Mouse (Mus musculus) embryonic fibroblast, embryonic 13.5 days (primary cell): Measurements from ENCODE around the gene Gm45021. TPM values are rescaled to one million over a fixed set of nuclear protein-coding genes. Genes with fewer than 3 reads are reported as not detected.
"Not testable (repeated sequence)": the region's sequence is repeated elsewhere in the genome, so short reads cannot be mapped to it uniquely, and the experiment has no call there.

Source experiments
- H3K27ac ChIP-seq: 2 replicates; pipeline ENCODE4 v1.5.1; 2012; ENCODE audit warnings: low read length, control low read depth, inconsistent platforms; ENCODE audit not compliant: insufficient read depth
- H3K4me1 ChIP-seq: 2 replicates; pipeline ENCODE4 v1.6.1; 2011; ENCODE audit warnings: low read length; ENCODE audit not compliant: control insufficient read depth, insufficient read depth
- H3K4me3 ChIP-seq: 2 replicates; pipeline ENCODE4 v1.5.1; 2011; ENCODE audit warnings: mild to moderate bottlenecking, control low read depth, low read length; ENCODE audit not compliant: insufficient read depth
- CTCF ChIP-seq: IDR thresholded peaks from 2 replicates; pipeline ENCODE4 v1.5.1; 2011; ENCODE audit warnings: mild to moderate bottlenecking, control low read depth, low read length, moderate library complexity, borderline replicate concordance; ENCODE audit not compliant: insufficient read depth
- POLR2A ChIP-seq: IDR thresholded peaks from 2 replicates; pipeline ENCODE4 v1.6.1; 2011; ENCODE audit warnings: low read depth, mild to moderate bottlenecking, control low read depth, low read length, moderate library complexity
- polyA plus RNA-seq: library from polyadenylated mRNA; stranded (reverse); fragments of >200 nt; gene quantifications from 2 replicates; pipeline ENCODE4 v1.2.4, GENCODE M21; 2011; ENCODE audit warnings: low read depth; ENCODE audit not compliant: missing spikeins, insufficient read length

Gm45021 gene
- polyA plus RNA-seq, 1 experiment, result not detected

GRCm38 (mm10) chr6:48610657-48611056 lies 21.2 kb downstream of the Gm45021 start:
- no peaks in the 10 kb centered on the region for H3K4me1 ChIP-seq

GRCm38 (mm10) chr6:48613464-48613863 lies 24.1 kb downstream of the Gm45021 start:
- TF ChIP-seq CTCF (no peak), POLR2A (no peak)
- no peak overlapping the region for H3K4me3 ChIP-seq
- no peaks in the 10 kb centered on the region for H3K4me1 ChIP-seq
- H3K27ac ChIP-seq, result no peak overlapping the region

More at GRCm38 (mm10) chr6:48610657-48611056, 21.2 kb downstream of the Gm45021 start:
- H3K4me3 ChIP-seq, result no peak overlapping the region
- H3K27ac ChIP-seq, result no peak overlapping the region
- no peak for TF ChIP-seq POLR2A
- TF ChIP-seq CTCF, result no peak

- Histone ChIP-seq H3K4me1 (no peaks in the 10 kb centered on the region), H3K27ac (no peak overlapping the region), H3K4me3 (no peak overlapping the region)
- TF ChIP-seq POLR2A (no peak), CTCF (no peak)
These were observed 25.3 kb downstream of the Gm45021 start for GRCm38 (mm10) chr6:48614756-48615155.

- no peak overlapping the region for H3K4me3 ChIP-seq
- H3K4me1 ChIP-seq, result no peaks in the 10 kb centered on the region
- no peak overlapping the region for H3K27ac ChIP-seq
- TF ChIP-seq CTCF, result no peak
- TF ChIP-seq POLR2A, result no peak
These were observed 30.6 kb downstream of the Gm45021 start for GRCm38 (mm10) chr6:48620031-48620430.

GRCm38 (mm10) chr6:48622186-48622843 lies 32.9 kb downstream of the Gm45021 start:
- not testable (repeated sequence) for H3K27ac ChIP-seq, H3K4me1 ChIP-seq, H3K4me3 ChIP-seq

- Histone ChIP-seq H3K4me3 (no peak overlapping the region), H3K4me1 (no peaks in the 10 kb centered on the region), H3K27ac (no peak overlapping the region)
- TF ChIP-seq CTCF (no peak), POLR2A (no peak)
These were observed 34.0 kb downstream of the Gm45021 start for GRCm38 (mm10) chr6:48623460-48623859.

- Histone ChIP-seq H3K4me1 (no peaks in the 10 kb centered on the region), H3K27ac (no peak within 1 kb of the TSS), H3K4me3 (peak within 1 kb of the TSS; percentile 48)
- TF ChIP-seq POLR2A (no peak), CTCF (no peak)
These were observed 37.1 kb downstream of the Gm45021 start, which contains the start of gene AI854703 for GRCm38 (mm10) chr6:48626464-48626863. Gene AI854703, plus strand, starts transcription at chr6:48626764.

GRCm38 (mm10) chr6:48626984-48627383 lies 37.6 kb downstream of the Gm45021 start:
- Histone ChIP-seq H3K4me1 (no peaks in the 10 kb centered on the region), H3K27ac (no peak overlapping the region), H3K4me3 (peak overlapping the region; percentile 48)
- peak; percentile 36; the same call in 1 of the 2 replicates for TF ChIP-seq CTCF
- TF ChIP-seq POLR2A, result no peak

- no peak overlapping the region for H3K27ac ChIP-seq
- no peaks in the 10 kb centered on the region for H3K4me1 ChIP-seq
- H3K4me3 ChIP-seq, result peak overlapping the region; percentile 48
- no peak for TF ChIP-seq POLR2A
- TF ChIP-seq CTCF, result no peak
These were observed 38.1 kb downstream of the Gm45021 start for GRCm38 (mm10) chr6:48627511-48627924.

- Histone ChIP-seq H3K4me3 (no peak overlapping the region), H3K27ac (no peak overlapping the region), H3K4me1 (no peaks in the 10 kb centered on the region)
- TF ChIP-seq CTCF, result no peak
- no peak for TF ChIP-seq POLR2A
These were observed 39.0 kb downstream of the Gm45021 start for GRCm38 (mm10) chr6:48628377-48628776.
